Mouse (Mus musculus): ENCODE data around the gene Abcc4. TPM values are rescaled to one million over a fixed set of nuclear protein-coding genes. Genes with fewer than 3 reads are reported as not detected.

Gene Abcc4
- polyA plus RNA-seq, 1 experiment from 2014 or later, result 3.0 TPM

DNA sequence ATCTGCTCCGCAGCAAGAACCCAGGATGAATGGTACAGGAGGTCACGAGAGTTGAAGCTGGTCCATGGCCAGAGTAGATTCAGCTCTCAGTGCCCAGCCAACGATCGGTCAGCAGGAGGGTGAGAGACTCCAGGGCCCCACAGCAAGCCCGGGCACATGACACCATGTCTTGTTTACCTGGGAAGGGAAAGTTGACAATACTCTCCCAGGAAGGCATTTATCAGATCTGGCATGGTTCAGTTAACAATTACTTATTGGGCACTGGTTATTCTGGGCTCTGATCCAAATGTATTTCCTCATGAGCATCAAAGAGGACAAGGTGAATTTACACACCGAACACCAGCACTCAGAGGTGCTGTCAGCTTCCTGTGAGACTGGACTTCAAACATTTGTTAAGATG lies 38.5 kb downstream of the Abcc4 start:
- Histone ChIP-seq H3K36me3 (replicated peaks) (no peaks in the 10 kb centered on the region), H3K4me3 (no peak overlapping the region), H3K4me1 (no peaks in the 10 kb centered on the region), H3K9me3 (no peaks in the 10 kb centered on the region), H3K27ac (no peak overlapping the region), H3K27me3 (ENCODE audit: poor library complexity, severe bottlenecking) (no peaks in the 10 kb centered on the region)
- 93% methylated on average over 6 of the region's 6 CpGs for WGBS
- no peak for DNase-seq (ENCODE audit: extremely low spot score, low spot score)

DNA sequence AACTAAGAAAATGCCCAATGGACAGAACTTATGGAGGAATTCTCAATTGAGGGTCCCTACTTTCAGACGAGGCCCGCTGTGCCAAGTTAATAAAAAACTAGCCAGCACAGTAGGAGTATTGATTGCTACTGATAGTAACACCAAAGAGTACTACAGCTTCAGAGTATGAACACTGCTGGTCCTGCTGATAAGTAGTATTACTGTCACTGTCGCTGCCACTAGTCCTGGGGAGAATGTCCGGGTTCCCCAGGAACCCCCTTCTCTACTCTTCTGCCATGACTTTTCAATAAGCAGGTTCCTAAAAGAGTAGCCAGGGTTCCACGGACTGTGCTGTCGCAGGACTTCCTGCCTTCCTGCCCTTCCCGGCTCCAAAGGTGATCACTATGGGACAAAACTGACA lies 41.4 kb downstream of the Abcc4 start:
- H3K27ac ChIP-seq, result 0 out of 2 replicates have a peak overlapping the region, but pooled peaks have one; percentile 4
- H3K4me3 ChIP-seq, result no peak overlapping the region
- no peak for DNase-seq (ENCODE audit: extremely low spot score, low spot score)
- H3K4me1 ChIP-seq, result peaks cover 11% of the 10 kb centered on the region
- no peaks in the 10 kb centered on the region for H3K36me3 ChIP-seq (replicated peaks)
- 88% methylated on average over 7 of the region's 7 CpGs for WGBS
- no peaks in the 10 kb centered on the region for H3K27me3 ChIP-seq (ENCODE audit: poor library complexity, severe bottlenecking)
- H3K9me3 ChIP-seq, result no peaks in the 10 kb centered on the region

DNA sequence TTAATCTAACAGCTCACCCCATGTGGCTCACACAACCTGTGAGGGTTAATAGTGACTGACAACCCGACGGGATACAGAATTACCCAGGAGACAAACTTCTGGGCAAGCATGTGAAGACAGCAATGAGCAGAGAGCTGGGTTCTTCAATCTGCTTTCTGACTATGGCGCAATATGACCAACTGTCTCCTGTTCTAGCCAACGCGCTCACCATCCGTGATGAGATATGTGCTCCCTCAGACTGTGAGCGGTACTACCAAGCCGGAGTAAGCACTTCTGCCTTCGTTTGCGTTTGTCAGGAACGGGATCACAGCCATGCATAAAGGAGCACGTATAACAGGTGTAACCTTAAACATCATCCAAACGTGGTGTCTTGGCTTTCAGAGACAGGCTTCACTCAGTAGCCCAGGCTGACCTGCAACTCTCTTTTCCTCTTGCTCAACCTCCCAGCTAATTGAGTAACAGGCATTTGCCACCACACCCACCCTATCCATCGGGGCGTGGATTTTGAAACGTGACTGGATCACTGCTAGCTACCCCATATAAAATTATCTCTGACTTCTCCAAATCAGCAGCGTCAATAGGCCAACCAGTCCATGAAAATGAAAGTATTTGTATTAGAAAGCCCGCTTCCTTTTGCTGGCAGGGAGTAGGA lies 43.3 kb downstream of the Abcc4 start:
- H3K4me1 ChIP-seq, result peaks cover 18% of the 10 kb centered on the region
- no peaks in the 10 kb centered on the region for H3K9me3 ChIP-seq
- no peaks in the 10 kb centered on the region for H3K27me3 ChIP-seq (ENCODE audit: poor library complexity, severe bottlenecking)
- no peak for DNase-seq (ENCODE audit: extremely low spot score, low spot score)
- 94% methylated on average over 18 of the region's 18 CpGs for WGBS
- no peak overlapping the region for H3K27ac ChIP-seq
- no peak overlapping the region for H3K4me3 ChIP-seq
- H3K36me3 ChIP-seq (replicated peaks), result no peaks in the 10 kb centered on the region

DNA sequence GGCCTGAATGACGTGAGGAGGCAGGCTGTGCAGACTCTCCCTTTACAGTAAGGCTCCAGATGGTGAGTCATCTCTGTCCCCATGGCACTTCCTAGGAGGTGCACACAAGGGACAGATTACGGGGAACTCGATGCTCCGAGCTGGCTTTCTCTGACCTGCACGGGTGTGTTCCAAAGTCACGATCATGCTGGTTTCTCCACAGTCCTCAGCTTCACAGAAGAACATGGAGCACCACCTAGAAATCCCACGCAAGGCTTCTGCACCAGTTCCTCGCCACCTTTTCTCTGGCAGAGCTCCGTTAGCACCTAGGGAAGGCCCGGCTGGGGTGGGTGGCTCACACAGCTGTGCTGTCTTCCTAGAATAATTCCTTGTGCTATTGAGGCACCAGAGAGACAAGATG lies 43.9 kb downstream of the Abcc4 start:
- peaks cover 24% of the 10 kb centered on the region for H3K4me1 ChIP-seq
- DNase-seq (ENCODE audit: extremely low spot score, low spot score), result no peak
- no peaks in the 10 kb centered on the region for H3K9me3 ChIP-seq
- H3K4me3 ChIP-seq, result no peak overlapping the region
- 90% methylated on average over 10 of the region's 10 CpGs for WGBS
- H3K27ac ChIP-seq, result no peak overlapping the region
- H3K27me3 ChIP-seq (ENCODE audit: poor library complexity, severe bottlenecking), result no peaks in the 10 kb centered on the region
- H3K36me3 ChIP-seq (replicated peaks), result no peaks in the 10 kb centered on the region

DNA sequence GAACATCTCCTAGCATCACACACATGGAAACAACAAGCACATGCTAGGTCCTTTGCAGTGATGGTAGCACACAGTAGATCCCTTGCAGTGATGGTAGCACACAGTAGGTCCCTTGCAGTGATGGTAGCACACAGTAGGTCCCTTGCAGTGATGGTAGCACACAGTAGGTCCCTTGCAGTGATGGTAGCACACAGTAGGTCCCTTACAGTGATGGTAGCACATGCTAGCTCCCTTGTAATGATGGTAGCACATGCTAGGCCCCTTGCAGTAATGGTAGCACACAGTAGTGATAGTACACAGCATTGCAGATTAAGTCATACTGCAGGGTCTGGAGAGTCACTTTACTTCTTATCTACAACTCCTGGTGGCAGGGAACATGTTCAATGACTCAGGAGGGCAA lies 46.8 kb downstream of the Abcc4 start:
- H3K27ac ChIP-seq, result no peak overlapping the region
- no peaks in the 10 kb centered on the region for H3K9me3 ChIP-seq
- H3K36me3 ChIP-seq (replicated peaks), result no peaks in the 10 kb centered on the region
- no peaks in the 10 kb centered on the region for H3K27me3 ChIP-seq (ENCODE audit: poor library complexity, severe bottlenecking)
- peaks cover 31% of the 10 kb centered on the region for H3K4me1 ChIP-seq
- DNase-seq (ENCODE audit: extremely low spot score, low spot score), result no peak
- H3K4me3 ChIP-seq, result no peak overlapping the region

DNA sequence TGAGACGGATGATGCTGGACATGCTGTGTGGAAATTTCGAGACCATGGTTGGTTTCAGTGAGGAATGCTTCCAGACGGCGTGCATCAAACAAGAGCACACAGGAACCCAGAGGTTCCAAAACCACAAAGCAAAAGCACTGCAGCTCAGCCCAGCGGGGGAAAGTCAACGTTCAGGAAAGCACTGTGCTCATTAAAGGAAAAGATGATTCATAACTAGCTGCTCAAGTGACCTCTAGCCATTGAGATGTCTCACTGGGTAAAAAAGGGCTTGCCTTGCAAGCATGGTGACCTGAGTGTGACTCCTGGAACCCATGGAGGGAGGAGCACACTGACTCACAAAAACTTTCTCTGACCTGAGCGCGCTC lies 47.7 kb downstream of the Abcc4 start:
- Histone ChIP-seq H3K4me3 (no peak overlapping the region), H3K27ac (peak overlapping the region; percentile 37), H3K27me3 (ENCODE audit: poor library complexity, severe bottlenecking) (no peaks in the 10 kb centered on the region), H3K9me3 (no peaks in the 10 kb centered on the region), H3K4me1 (peaks cover 31% of the 10 kb centered on the region), H3K36me3 (replicated peaks) (no peaks in the 10 kb centered on the region)
- WGBS, result 88% methylated on average over 8 of the region's 8 CpGs
- no peak for DNase-seq (ENCODE audit: extremely low spot score, low spot score)

DNA sequence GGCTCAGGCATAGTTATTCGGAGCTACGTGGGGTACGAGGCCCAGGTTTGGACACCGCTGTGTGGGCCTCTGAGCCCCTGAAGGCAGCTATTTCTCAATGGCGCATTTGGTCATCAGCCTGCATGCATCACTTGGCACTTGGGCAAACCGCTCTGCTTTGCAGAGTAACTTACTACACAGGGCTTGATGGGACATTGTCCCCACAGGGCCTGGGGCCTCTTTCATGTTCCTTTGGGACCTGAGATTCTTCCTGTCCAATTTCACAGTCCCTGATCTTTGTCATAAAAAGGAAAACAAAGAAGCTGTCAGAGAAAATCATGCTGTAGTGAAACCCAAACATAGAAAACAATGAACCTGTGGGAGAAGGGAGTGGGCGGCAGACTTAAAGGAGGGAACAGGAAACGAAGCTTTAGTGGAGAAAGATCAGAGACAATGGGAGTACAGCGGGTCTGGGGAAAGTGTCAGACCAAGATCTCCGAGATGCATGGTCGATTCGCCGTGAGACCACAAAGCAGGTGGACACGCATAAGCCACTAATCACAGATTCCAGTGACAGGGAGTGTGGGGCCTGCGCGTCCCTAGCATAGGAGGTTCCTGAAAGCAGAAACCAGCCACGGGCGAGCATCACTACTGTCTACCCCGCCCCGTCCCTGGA lies 48.2 kb downstream of the Abcc4 start:
- H3K4me1 ChIP-seq, result peaks cover 31% of the 10 kb centered on the region
- no peaks in the 10 kb centered on the region for H3K27me3 ChIP-seq (ENCODE audit: poor library complexity, severe bottlenecking)
- H3K9me3 ChIP-seq, result no peaks in the 10 kb centered on the region
- DNase-seq (ENCODE audit: extremely low spot score, low spot score), result no peak
- 61% methylated on average over 20 of the region's 20 CpGs for WGBS
- H3K4me3 ChIP-seq, result no peak overlapping the region
- peak overlapping the region; percentile 37 for H3K27ac ChIP-seq
- no peaks in the 10 kb centered on the region for H3K36me3 ChIP-seq (replicated peaks)

DNA sequence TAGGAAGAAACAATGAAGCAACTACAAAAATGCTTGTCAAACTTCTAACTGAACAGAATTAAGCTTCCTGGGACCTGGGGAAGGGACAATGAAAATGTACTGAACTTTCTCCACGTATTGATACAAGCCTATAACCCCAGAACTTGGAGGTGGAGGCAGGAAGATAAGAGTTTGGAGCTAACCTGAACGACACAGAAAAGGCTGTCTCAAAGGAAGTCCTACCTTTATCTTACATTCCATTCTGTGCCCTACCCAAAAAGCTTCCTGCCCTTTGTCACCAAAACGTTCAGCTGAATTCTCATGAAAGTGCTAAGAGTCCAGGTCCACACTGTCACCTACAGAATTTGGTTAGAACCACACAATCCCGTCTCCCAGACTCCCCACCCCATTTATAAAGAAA lies 48.8 kb downstream of the Abcc4 start:
- WGBS, result 63% methylated on average over 4 of the region's 4 CpGs

DNA sequence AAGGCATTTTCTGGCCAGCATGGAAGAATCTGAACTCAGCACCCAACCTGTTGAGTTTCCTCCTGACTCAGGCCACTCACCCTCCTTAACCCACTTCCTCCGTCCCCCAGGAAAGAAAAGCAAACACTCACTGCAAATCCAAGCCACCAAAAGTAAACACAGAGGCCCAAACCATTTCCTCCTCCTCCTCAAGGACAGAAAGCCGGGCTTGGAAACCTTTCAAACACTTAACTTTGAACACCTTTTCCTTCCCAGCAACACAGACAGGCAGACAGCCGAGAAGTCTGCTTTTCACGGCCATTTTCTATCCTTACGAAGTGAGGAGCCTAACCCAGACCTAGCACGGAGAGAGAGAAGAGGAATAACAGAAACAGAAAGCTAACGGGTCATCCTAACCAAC lies 50.0 kb downstream of the Abcc4 start:
- Histone ChIP-seq H3K4me3 (no peak overlapping the region), H3K27me3 (ENCODE audit: poor library complexity, severe bottlenecking) (no peaks in the 10 kb centered on the region), H3K27ac (no peak overlapping the region), H3K4me1 (peaks cover 31% of the 10 kb centered on the region), H3K9me3 (no peaks in the 10 kb centered on the region), H3K36me3 (replicated peaks) (no peaks in the 10 kb centered on the region)
- 83% methylated on average over 7 of the region's 7 CpGs for WGBS
- no peak for DNase-seq (ENCODE audit: extremely low spot score, low spot score)

More for the DNA sequence above, 48.8 kb downstream of the Abcc4 start:
- Histone ChIP-seq H3K27me3 (ENCODE audit: poor library complexity, severe bottlenecking) (no peaks in the 10 kb centered on the region), H3K4me3 (no peak overlapping the region), H3K36me3 (replicated peaks) (no peaks in the 10 kb centered on the region), H3K4me1 (peaks cover 31% of the 10 kb centered on the region), H3K27ac (no peak overlapping the region), H3K9me3 (no peaks in the 10 kb centered on the region)
- DNase-seq (ENCODE audit: extremely low spot score, low spot score), result no peak

DNA sequence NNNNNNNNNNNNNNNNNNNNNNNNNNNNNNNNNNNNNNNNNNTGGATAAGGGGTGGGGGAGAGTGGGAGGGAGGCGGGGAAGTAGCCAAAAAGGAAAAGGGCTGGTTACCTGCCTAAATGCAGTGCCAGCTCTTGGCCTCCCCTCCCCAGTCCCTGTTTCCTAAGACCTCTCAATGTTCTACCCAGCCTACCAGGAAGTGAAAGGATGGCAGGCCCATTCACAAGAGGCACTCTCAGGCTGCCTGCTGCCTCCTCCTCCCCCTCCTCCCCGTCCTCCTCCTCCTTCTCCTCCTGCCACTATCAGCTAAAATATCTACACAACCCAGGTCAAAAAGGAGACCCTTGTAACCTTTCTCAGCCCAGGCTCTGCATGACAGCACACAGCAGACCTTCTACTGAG lies 51.1 kb downstream of the Abcc4 start:
- Histone ChIP-seq H3K36me3 (replicated peaks) (no peaks in the 10 kb centered on the region), H3K4me1 (peaks cover 22% of the 10 kb centered on the region), H3K9me3 (no peaks in the 10 kb centered on the region), H3K27ac (no peak overlapping the region), H3K27me3 (ENCODE audit: poor library complexity, severe bottlenecking) (no peaks in the 10 kb centered on the region), H3K4me3 (no peak overlapping the region)
- no peak for DNase-seq (ENCODE audit: extremely low spot score, low spot score)
- 75% methylated on average over 2 of the region's 2 CpGs for WGBS

DNA sequence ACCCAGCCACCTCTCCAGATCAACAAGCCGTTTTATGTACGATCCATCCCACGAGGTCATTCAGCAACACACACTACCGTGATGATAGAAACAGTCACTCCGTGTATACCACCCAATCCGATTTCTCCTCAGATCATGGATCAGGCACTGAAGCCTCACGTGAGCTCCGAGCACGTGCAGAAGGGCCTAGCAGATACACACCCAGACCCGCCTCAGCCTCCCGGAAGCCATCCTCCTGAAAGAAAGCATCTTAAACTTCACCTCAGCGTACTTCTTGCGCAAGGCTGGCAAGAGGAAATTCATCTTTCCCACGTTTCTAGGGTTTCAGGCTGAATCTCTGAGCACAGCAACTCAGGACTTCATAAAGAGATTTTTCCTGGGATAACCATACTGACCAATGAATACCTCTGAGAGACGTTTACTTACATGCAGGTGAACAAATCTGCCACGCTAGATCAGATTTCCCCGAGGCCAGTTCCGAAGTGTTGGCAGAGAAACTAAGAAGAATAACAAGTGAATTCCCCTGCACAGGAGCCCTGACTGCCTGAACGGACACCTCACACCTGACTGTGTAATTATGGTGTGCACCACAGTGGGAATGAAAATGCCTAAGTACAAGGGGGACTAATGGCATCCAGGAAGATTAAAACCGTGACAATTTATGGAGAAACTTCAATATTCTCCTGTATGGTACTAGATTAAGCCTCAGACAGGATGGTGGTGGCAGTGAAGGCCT lies 54.1 kb downstream of the Abcc4 start:
- peaks cover 4% of the 10 kb centered on the region for H3K4me1 ChIP-seq
- H3K4me3 ChIP-seq, result no peak overlapping the region
- no peaks in the 10 kb centered on the region for H3K9me3 ChIP-seq
- WGBS, result 89% methylated on average over 20 of the region's 20 CpGs
- H3K27me3 ChIP-seq (ENCODE audit: poor library complexity, severe bottlenecking), result no peaks in the 10 kb centered on the region
- H3K36me3 ChIP-seq (replicated peaks), result no peaks in the 10 kb centered on the region
- DNase-seq (ENCODE audit: extremely low spot score, low spot score), result no peak
- H3K27ac ChIP-seq, result no peak overlapping the region

DNA sequence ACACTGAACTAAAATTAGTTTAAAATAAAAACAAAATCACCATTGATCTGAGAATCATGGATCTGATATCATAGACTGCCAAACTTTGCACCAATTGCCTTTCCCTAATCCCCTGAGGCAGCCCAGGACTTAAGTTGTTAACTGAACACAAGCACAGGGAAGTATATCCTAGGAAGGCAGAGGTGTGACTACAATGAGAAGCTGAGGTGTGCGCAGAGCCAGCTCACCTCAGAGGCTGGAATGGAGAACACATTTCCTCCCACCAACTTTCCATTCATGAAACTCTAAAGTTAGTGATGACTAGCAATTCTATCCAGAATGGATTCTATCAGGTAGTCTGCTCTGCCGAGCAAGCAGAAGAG lies 56.1 kb downstream of the Abcc4 start:
- H3K4me1 ChIP-seq, result no peaks in the 10 kb centered on the region
- 94% methylated on average over 2 of the region's 2 CpGs for WGBS
- no peaks in the 10 kb centered on the region for H3K36me3 ChIP-seq (replicated peaks)
- H3K9me3 ChIP-seq, result no peaks in the 10 kb centered on the region
- no peak overlapping the region for H3K4me3 ChIP-seq
- no peaks in the 10 kb centered on the region for H3K27me3 ChIP-seq (ENCODE audit: poor library complexity, severe bottlenecking)
- H3K27ac ChIP-seq, result no peak overlapping the region
- no peak for DNase-seq (ENCODE audit: extremely low spot score, low spot score)

DNA sequence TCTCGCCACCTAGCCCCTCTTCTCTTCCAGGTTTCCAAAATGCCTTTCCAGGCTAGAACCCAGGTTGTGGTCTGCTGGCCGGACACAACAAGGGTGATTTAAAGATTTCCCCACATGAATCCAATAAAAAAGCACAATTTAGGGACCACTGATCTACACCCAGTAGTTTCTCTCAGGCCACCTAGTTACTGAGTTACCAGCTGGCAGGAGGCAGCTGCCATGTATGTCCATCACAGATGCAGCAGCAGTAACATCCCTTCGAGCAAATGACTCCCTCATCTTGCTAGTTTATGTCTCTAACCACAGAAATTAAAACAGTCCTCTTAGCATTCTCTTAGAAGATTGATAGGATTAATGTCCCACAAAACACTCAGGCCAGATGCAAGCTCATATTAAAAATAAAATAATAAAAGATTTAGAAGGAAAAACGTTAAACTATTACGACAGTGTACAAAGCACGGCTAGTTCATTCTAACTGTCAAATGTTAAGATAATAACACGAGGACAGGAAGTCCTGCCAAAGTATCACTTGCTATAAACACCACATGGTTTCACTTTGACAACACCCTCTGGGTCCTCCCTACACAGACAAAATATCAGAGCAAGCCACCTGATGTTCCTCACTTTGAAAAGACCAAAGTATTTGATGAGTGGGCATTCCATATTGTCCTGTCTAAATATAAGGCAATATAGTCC lies 56.7 kb downstream of the Abcc4 start:
- 90% methylated on average over 7 of the region's 7 CpGs for WGBS

More for the DNA sequence above, 56.7 kb downstream of the Abcc4 start:
- H3K36me3 ChIP-seq (replicated peaks), result no peaks in the 10 kb centered on the region
- DNase-seq (ENCODE audit: extremely low spot score, low spot score), result no peak
- H3K4me3 ChIP-seq, result no peak overlapping the region
- no peaks in the 10 kb centered on the region for H3K27me3 ChIP-seq (ENCODE audit: poor library complexity, severe bottlenecking)
- H3K9me3 ChIP-seq, result no peaks in the 10 kb centered on the region
- H3K27ac ChIP-seq, result no peak overlapping the region
- H3K4me1 ChIP-seq, result no peaks in the 10 kb centered on the region
